Mouse (Mus musculus) lung, postnatal 10 days (tissue): ENCODE measurements around the gene Rpl22.

ENCODE experiments used
- DNase-seq: peaks from one replicate; pipeline ENCODE4 v3.0.0; 2021

The Rpl22 gene

DNA sequence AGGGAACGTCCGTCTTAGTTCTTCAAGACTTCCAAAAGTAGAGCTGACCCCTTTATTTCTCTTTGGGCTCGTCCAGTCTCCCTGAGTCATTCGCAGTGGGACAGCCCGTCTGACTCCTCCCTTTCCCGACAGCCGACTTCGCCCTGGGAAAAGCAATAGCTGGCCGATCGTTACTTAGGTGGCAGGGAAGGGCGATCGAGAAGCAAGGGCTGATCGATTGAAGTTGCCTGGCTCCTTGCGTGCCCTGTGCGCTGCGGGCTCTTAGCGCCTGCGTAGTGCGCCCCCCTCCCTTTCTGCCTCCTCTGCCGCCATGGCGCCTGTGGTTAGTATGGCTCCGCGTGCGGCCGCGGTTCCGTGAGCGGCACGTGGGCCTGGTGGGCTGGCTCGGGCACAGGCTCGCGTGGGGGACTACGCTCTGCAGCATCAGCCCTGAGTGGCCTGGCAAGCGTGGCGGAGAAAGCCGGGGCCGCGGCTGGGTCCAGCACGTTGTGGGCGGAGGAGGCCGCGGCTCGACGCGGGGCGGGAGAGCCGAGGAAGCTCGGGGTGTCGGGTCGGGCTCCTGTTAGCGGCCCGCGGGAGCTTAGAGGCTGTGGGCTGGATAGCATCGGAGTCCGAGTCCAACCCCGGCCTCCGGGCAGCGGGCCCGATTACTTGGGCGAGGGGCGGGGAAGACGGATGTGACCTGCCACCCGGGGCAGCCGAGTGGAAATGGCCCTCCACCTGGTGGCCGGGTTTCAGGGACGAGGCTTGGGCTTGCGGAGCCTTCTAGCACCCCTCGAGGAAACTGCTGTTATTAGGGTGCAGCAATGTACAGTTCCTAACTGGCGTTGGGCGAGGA is at the start of gene Rpl22:
Gene Rpl22 (plus strand): TSS at position 169 of the 838 bp plus-strand sequence.
- DNase-seq: peak; percentile 97

DNA sequence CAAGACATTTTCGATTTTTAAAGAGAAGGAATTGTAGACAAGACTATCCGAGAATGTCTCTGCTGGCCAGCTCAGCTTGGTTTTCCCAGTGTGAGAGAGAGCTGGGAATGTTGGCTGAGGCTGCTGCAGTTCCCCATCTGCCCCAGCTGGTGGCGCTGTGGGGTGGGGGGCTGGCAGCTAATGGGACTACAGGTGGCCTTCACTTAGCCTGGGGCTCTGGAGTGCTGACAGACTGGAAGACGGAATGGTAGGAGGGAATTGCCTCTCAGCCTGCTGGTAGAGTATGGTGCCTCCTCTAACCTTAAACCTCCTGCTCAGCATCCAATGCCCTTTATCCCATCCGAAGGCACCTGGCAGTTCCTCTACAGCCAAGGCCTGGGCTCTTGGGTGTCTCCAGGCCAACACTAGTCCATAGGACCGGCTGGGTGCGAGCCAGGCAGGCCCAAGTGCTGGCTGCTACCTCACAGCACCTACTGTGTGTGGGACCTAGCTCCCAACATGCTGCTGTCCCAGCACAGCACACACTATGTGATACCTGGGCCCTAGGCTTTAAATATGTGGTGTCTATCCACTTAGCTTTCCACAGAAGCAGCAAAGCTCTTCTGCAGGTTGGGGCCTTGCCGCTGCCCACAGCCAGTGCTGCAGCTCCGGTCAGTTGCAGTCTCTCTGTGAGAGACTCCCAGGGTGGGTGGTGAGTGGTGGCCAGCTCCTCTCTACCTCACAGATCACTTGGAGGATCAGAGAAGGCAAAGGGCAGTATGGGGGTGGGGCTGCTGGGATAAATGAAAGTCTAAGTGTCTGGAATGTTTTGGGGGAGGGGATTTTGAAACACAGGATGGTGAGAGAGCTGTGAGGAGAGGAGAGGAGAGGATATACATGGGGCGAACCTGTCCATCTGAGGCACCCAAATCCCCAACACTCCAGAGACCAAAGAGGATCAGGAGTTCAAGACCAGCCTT is 48.9 kb upstream of the Rpl22 start:
- peak; percentile 47 for DNase-seq

DNA sequence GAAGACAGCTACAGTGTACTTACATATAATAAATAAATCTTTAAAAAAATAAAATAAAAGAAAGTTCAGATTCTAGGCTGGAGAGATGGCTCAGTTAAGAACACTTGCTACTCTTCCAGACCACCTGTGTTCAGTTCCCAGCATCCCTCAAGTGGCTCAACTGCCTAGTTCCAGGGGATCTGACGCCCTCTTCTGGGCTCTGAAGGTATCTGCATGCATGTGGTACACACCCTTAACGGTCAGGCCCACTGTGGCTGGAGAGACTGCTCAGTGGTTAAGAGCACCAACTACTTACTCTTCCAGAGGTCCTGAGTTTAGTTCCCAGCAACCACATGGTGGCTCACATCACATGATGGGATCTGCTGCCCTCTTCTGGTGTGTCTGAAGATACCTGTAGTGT is 47.6 kb upstream of the Rpl22 start:
- DNase-seq: no peak

DNA sequence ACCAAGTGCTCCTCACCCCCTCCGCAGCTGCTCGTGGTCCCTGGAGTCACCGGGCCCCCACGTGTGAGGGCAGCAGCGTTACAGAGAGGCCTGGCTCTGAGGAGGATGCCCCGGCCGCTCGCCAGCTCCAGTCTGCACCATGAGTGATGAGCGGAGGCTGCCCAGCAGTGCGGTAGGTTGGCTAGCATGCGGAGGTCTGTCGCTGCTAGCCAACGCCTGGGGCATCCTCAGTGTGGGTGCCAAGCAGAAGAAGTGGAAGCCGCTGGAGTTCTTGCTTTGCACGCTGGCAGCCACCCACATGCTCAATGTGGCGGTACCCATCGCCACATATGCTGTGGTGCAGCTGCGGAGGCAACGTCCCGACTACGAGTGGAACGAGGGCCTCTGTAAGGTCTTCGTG is 46.6 kb upstream of the Rpl22 start:
- no peak for DNase-seq

DNA sequence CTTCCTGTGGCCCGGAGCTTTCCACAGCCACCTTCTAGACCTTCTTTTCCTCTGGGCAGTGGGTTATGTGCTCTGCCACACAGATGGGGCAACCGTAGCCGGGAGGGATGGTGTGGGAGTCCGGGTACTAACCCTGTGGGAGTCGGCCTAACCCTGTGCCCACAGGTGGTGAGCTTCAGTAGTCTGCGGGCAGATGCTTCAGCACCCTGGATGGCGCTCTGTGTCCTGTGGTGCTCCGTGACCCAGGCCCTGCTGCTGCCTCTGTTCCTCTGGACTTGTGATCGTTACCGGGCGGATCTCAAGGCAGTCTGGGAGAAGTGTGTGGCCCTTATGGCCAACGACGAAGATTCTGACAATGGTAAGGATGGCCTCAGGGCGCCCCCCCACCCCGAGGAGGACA is 43.9 kb upstream of the Rpl22 start:
- DNase-seq: no peak

DNA sequence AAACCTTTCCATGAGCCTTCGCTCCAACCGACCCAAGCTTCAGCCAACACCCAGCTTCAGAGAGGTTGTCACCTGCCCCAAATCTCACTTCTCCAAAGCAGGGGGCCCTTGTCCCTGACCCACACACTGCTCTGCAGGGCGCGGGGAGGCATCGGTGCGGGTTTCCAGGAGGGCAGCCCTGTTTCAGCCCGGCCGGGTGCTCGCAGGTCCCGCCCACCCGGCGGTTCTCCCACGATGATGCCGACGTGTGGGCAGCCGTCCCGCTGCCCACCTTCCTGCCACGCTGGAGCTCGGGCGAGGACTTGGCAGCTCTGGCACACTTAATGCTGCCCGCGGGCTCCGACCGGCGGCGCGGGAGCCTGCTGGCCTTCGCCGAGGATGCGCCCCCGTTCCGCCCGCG is 42.8 kb upstream of the Rpl22 start:
- DNase-seq: no peak

DNA sequence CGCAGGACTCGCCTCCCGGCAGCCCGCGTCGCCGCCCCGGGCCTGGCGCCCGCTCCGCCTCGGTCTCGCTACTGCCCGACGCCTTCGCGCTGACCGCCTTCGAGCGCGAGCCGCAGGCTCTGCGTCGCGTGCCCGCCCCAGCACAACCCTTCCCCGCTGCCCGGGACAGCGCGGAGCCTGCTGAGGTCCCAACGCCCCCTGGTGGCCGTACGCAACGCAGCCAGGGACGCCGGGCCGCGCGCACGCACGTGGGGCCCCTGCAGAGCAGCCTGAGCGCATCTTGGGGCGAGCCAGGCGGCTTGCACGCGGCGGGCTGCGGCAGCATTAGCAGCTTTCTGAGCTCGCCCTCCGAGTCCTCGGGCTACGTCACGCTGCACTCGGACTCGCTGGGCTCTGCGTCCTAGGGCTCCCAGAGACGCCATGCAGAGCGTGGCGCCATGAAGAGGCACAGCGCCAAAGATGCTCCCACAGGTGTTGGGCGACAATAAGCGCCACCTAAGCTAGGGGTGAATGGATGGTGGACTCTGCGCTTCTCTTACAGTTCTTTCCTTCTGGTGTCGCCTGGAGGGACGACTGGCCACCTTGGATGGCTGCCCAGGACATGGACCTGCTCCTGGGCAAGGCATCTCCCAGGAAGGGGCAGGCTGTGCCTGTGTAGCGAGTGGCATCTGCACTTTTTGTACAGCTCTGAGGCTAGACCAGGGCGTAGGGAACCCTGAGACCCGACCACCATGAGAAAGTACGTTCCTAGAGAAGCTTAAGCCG is 42.2 kb upstream of the Rpl22 start:
- DNase-seq: peak; percentile 91

DNA sequence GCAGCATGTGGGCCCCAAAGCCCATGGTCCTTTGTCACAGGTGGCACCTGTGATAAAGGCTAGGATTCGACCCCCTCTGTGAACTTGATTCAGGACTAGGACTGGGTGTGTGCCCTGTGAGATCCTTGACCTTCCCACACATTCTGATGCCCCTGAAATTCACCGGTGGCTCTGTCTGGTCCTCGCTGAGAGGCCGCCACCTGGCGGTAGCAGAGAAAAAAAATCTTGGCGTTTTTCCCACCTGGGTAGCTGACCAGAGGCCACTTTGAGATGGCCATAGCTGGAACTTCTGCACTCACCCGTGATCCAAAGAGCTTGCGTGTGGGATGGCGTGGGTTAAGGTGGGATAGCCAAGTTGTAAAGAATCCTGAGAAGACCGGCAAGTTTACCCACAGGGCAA is 40.0 kb upstream of the Rpl22 start:
- DNase-seq: peak; percentile 74

DNA sequence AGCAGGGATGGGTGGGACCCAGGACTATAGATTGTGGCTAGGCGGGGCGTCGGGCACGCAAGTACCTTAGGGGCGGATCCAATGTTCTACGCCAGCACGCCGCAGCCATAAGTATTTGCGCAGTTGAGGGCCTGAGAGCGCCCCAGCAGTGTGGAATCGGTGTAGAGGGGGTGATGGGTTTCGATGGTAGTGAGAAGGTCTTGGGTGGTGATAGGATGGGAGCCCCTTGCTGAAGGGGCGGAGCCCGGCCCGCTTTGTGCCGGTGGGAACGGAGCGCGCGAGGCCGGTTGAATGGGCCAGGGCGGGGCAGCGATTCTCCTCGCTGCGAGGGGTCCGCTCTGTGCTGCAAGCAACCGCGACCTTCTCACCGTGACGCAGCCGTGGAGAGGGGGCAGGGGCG is 39.4 kb upstream of the Rpl22 start:
- no peak for DNase-seq

DNA sequence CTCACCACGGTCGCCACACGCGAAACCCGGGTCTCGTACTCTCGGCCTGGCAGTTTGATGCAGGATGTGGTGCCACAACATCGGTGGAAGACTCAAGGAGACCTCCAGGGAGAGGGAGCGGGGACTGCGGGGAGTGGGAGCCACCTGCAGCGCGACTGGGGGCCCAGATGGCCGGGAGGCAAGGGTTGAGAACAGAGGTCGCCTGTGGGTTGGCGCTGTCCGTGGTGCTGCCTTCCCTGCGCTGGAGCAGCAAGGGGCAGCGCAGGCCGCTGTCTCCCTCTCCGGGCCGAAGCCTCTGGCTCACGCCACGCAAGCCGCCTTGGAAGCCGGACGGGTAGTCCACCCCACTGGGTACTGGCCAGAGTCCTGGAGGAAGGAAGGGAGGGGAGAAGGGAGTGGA is 38.7 kb upstream of the Rpl22 start:
- peak; percentile 77 for DNase-seq

DNA sequence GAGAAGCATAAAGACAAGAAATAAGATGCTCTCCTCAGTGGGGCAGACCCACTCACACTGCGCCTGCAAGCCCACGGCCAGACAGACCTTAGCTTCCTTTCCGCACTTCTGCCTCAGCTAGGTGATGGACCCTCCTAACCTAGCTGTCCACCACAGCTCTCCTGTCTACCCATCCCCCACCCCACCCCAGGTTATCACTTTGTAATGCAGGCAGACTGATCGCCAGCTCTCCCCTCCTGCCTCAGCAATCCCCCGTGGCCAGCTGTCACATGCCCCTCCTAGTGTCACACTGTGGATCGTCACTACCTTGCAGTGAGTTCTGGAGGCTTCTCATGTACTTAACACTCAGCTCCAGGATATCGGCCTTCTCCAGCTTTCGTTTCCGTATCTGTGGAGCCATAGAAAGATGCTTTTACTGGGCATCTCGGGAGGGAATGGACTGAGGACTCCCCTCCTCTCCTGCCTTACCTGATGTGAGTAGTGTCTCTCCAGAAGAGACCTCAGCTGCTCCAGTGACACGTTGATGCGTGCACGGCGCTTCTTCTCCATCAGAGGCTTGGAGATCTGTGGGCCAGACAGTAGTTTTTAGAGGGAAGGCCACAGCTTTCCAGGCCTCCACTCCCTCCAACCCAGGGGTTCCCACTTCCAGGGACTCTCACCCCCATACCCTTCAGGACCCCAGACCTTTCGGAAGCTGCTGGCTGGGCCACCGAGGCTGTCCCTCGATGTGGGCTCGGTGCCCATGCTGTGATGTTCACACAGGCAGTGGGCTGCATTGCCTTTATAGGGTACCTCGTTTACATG is 38.0 kb upstream of the Rpl22 start:
- no peak for DNase-seq

DNA sequence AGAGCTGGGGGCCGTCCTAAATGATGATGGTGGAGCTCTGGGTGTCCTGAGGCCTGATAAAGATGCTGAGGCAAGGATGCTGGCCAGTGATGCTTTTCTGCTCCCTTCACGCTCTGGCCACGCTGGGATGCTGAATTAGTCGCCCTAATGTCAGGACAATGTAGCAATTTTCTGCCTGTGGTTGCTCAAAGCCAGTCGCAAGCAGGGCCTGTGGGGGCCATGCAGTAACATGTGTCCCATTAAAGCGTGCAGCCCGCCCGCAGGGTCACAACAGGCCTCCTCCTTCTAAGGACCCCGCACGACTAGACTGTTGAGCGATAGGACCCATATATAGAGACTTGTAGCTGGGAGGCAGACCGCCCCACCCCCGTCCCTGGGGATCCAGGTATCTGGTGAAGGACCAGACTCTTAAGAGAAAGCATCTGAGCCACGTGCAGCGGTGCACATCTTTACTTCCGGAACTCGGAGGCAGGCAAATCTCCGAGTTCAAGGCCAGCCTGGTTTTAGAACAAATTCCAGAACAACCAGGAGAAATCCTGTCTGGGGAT is 37.1 kb upstream of the Rpl22 start:
- DNase-seq: no peak

DNA sequence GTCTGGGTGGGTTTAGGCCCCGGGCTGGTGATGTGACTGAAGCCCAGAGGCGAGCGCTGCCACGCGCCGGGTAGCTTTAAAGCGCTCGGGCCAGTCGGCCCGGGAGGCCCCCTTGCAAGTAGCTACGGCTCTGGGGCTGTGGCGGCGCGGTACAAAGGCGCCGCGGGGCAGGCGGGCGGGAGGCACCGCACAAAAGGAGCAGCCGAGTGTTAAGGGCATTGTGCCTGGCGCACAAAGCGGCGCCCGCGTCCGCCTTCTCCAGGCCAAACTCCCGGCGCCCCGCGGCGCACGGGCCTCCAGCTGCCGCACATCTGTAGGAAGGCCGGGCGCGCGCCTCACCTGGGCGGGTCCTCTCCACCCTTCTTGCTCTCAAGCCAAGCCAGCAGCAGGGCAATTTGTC is 35.2 kb upstream of the Rpl22 start:
- no peak for DNase-seq

DNA sequence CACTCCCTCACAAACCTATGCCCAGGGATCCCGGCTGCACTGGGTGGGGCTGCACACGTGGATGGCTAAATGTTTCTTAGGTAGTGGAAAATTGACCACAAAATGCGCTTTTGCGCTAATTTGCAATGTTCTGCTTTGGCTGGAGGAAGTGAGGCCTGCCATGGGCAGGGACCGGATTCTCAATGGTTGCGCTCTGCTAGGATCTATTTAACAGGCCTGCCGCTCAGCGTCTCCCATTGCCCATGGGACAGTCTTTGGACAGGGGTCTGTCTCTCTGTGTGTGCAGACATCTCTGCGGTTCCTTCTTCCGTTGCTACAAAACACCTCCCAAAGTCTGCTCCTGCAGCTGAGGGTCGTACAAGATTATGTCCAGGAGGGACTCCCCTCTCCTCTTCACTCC is 34.6 kb upstream of the Rpl22 start:
- no peak for DNase-seq

DNA sequence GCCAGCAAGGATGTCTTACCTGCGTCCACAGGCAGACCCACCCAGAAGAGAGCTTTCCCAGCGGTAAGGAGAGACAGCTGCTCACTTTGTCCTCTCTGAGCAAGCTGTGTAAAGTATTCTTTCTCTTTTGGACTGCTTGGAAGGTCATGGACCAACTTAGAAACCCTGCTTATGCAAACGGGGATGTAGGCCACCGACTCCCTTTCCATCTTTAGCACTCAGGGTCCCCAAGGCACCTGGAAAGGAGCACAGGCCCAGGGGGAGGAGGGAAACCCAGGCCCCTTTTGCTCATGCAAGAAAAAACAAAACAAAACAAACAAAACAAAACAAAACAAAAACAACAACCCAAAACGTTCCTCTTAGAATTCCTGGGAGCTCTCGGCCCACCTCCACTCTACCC is 34.0 kb upstream of the Rpl22 start, which contains the start of gene Hes3:
Gene Hes3 (minus strand): TSS at position 101 of the 400 bp plus-strand sequence.
- DNase-seq: no peak

DNA sequence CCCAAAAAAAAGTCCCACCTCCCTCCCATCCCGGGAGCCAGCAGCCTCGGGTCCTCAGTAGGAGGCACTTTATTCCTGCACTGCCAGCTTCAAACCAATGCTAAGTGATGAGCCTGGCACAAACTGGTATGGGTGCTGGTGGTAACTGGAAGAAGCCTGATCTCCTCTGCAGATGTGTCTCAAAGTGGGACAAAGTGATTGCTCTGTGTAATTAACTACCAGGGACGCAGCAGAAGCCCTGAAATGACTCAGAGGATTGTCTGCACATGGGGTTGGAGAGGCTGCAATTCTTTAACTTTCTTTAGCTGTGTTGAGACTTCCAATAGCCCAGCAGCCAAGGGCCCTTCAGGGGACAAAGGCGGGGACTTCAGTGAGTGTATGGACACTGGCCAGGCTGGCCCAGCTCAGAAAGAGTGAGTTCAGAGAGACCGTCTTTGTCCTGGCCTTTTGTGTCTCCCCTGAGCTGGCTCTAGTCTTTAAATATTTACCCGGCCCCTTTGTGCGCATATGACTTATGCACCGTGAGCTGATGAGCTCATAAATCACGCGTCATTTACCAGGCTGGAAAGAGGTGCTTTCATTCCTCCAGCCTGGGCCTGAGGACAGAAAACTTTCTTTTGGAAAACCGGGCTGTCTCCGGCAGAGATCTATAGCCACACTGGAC is 33.3 kb upstream of the Rpl22 start:
- no peak for DNase-seq

DNA sequence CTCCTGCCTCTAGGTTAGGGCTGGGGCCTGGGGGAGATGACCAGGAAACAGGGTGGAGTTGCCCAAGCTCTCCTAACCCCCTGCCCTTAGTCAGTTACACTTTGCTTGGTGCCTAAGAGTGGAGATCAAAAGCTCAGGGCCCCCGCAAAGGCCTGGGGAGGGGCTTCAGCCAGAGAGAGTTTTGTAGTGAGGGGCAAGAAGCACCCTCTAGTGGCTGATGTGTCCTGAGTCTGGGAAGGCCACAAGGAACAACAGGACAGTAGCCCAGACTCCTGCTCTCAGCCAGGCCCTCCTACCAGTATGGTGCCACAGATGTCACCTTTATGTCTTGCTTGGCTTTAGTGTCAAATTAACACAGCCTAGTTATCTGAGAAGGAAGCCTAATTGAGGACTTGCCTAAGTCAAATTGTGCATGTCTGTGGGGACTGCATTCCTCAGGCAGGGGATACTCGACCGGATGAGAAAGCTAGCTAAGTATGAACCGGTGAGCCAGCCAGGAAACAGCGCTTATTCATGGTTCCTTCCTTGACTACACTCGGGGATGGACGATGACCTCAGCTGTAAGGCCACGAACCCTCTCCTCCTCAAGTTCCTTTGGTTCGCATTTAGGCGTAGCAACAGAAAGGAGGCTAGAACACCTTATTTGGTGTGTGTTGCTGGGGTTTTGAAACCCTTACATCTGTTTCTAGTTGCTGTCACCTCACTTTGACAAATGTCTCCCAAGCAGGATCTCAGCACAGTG is 31.2 kb upstream of the Rpl22 start:
- no peak for DNase-seq

DNA sequence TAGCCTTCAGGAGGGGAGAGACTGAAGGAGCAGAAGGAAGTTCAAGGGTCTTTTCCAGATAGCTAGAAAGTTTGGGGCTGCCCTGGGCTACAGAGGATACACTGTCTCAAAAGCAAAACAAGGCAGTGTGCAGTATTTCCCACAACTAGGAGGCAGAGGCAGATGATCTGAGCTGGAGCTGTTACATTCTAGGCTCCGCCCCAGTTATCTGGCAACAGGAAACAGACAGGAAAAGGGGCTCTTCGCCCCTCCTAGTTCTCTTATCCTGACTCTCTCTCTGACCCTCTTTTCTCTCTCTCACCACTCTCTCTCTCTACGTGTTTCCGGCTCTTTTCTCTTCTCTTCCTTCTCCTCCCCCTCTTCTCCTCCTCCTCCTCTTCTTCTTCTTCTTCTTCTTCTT is 29.6 kb upstream of the Rpl22 start:
- no peak for DNase-seq

DNA sequence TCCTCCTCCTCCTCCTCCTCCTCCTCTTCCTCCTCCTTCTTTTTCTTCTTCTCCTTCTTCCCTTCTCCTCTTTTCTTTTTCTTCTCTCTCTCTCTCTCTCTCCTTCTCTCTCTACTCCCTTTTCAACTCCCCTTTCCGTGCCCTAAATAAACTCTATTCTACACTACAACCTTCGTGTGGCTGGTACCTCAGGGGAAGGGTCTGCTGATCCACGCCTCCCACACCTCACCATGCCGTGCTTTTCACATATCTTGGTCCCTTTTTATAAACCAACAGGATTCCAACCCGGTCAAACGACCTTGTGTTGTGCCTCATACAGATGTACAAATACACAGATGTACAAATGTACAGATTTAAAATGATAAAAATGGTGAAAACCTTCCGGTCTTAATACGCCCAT is 29.2 kb upstream of the Rpl22 start:
- DNase-seq: no peak
